Mouse (Mus musculus): ENCODE data around the gene Capn2. TPM values are rescaled to one million over a fixed set of nuclear protein-coding genes. Genes with fewer than 3 reads are reported as not detected.

Capn2 gene
- polyA plus RNA-seq, 1 experiment from 2014 or later: 89.2 TPM

DNA sequence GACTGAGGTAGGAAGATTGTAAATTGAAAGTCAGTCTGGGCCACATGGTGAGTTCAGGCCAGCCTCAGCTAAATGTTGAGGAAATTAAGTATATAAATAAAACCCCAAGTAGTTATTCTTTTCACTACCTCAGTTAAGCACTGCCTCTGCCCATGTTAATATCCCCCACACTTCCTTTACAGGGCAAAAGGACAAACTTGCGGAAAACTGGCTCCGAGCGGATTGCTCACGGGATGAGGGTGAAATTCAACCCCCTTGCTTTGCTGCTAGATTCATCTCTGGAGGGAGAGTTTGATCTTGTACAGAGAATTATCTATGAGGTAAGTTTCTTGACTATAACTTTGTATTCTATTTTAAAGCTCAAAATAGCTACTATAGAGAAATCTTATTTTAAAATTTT, 64.9 kb downstream of the Capn2 start:
- H3K4me1 ChIP-seq (ENCODE audit: control insufficient read depth, insufficient read depth, low read length): no peaks in the 10 kb centered on the region
- H3K9me3 ChIP-seq (ENCODE audit: control insufficient read depth, low read depth, low read length): no peaks in the 10 kb centered on the region
- WGBS: 67% methylated on average over 4 of the region's 4 CpGs
- peaks cover 42% of the 10 kb centered on the region for H3K36me3 ChIP-seq (ENCODE audit: control insufficient read depth, insufficient read depth, low read length)
- H3K9ac ChIP-seq (replicated peaks; ENCODE audit: low read depth, low read length): no peak overlapping the region
- H3K27ac ChIP-seq (ENCODE audit: low read length): no peak overlapping the region
- H3K4me3 ChIP-seq (ENCODE audit: low read depth, low read length): no peak overlapping the region
- no peaks in the 10 kb centered on the region for H3K27me3 ChIP-seq (ENCODE audit: control insufficient read depth, insufficient read depth, low read length)
- no peak overlapping the region for H3K4me2 ChIP-seq (replicated peaks; ENCODE audit: low read depth, low read length)
- ATAC-seq (ENCODE audit: insufficient number of reproducible peaks, insufficient read depth, low FRiP score, low read depth): no peak

DNA sequence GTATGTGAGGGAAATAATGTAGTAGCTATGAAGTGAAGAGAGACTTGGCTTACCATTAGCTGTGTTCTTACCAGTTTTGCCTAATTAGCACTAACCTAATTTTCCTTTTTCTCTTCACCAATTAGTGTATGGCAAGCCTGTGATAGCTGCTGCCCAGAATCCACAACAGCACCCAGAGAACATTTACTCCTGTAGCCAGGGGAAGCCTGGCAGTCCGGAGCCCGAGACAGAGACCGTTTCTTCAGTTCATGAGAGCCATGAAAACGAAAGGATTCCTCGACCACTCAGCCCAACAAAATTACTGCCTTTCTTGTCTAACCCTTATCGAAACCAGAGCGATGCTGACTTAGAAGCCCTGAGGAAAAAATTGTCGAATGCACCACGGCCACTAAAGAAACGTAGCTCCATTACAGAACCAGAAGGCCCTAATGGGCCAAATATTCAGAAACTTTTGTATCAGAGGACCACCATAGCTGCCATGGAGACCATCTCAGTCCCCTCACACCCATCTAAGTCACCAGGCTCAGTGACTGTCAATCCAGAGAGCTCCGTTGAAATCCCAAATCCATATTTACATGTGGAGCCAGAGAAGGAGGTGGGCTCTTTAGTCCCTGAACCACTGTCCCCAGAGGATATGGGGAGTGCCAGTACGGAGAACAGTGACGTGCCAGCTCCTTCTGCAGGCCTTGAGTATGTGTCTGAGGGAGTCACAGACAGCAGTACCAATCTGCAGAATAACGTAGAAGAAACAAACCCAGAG, 69.0 kb downstream of the Capn2 start:
- H3K27ac ChIP-seq (ENCODE audit: low read length): no peak overlapping the region
- 96% methylated on average over 14 of the region's 14 CpGs for WGBS
- H3K27me3 ChIP-seq (ENCODE audit: control insufficient read depth, insufficient read depth, low read length): no peaks in the 10 kb centered on the region
- H3K4me1 ChIP-seq (ENCODE audit: control insufficient read depth, insufficient read depth, low read length): no peaks in the 10 kb centered on the region
- no peaks in the 10 kb centered on the region for H3K9me3 ChIP-seq (ENCODE audit: control insufficient read depth, low read depth, low read length)
- no peak overlapping the region for H3K4me2 ChIP-seq (replicated peaks; ENCODE audit: low read depth, low read length)
- H3K9ac ChIP-seq (replicated peaks; ENCODE audit: low read depth, low read length): no peak overlapping the region
- H3K36me3 ChIP-seq (ENCODE audit: control insufficient read depth, insufficient read depth, low read length): peaks cover 62% of the 10 kb centered on the region
- H3K4me3 ChIP-seq (ENCODE audit: low read depth, low read length): no peak overlapping the region
- ATAC-seq (ENCODE audit: insufficient number of reproducible peaks, insufficient read depth, low FRiP score, low read depth): no peak

DNA sequence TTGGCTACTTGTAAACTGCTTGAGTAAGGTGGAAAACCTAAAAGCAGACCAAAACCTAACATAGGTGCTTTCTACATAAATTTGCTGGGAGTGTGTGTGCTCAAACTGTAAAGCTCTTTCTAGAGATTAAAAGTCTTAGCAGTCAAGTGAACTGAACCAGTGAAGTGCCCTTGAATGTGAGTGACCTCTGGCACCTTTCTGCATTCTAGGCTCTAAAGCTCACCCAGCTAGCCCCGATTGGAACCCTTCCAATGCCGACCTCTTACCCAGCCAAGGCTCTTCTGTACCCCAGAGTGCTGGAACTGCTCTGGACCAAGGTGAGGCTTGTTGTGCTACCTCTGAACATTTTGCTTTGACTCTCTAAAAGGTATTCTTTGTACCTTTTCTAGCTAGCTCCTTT, 73.3 kb downstream of the Capn2 start:
- no peak overlapping the region for H3K4me3 ChIP-seq (ENCODE audit: low read depth, low read length)
- H3K36me3 ChIP-seq (ENCODE audit: control insufficient read depth, insufficient read depth, low read length): peaks cover 83% of the 10 kb centered on the region
- no peaks in the 10 kb centered on the region for H3K4me1 ChIP-seq (ENCODE audit: control insufficient read depth, insufficient read depth, low read length)
- no peak for ATAC-seq (ENCODE audit: insufficient number of reproducible peaks, insufficient read depth, low FRiP score, low read depth)
- H3K27me3 ChIP-seq (ENCODE audit: control insufficient read depth, insufficient read depth, low read length): no peaks in the 10 kb centered on the region
- no peaks in the 10 kb centered on the region for H3K9me3 ChIP-seq (ENCODE audit: control insufficient read depth, low read depth, low read length)
- 88% methylated on average over 2 of the region's 2 CpGs for WGBS
- no peak overlapping the region for H3K4me2 ChIP-seq (replicated peaks; ENCODE audit: low read depth, low read length)
- no peak overlapping the region for H3K9ac ChIP-seq (replicated peaks; ENCODE audit: low read depth, low read length)
- H3K27ac ChIP-seq (ENCODE audit: low read length): no peak overlapping the region

DNA sequence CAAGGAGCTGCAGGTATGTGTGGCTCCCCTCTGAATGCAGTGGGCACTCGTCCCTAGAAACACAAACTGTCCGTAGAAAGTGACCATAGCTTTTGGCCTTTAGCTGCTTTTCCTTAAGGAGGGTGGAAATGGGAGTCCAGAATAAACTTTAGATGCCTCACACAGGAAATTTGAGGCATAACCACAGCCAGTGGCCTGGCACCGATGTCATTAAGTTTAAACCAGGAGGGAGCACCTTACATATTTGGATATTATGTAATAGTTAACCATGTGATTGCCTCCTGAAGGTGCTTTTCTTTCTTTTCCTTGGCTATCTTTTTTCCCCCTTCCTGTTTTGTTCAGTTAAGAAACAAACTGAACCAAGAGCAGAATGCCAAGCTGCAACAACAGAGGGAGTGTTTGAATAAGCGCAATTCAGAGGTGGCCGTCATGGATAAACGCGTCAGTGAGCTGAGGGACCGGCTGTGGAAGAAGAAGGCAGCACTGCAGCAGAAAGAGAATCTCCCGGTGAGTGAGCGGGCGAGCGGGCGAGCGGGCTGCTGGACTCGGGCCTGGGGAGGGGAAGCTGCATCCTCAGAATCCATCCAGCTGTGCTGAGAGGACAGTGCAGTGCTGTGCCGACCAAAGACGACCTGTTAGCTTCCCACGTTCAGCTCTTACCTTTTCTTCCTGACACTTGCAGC, 75.5 kb downstream of the Capn2 start:
- Histone ChIP-seq H3K4me1 (ENCODE audit: control insufficient read depth, insufficient read depth, low read length) (no peaks in the 10 kb centered on the region), H3K4me2 (replicated peaks; ENCODE audit: low read depth, low read length) (no peak overlapping the region), H3K9me3 (ENCODE audit: control insufficient read depth, low read depth, low read length) (no peaks in the 10 kb centered on the region), H3K36me3 (ENCODE audit: control insufficient read depth, insufficient read depth, low read length) (peaks cover 75% of the 10 kb centered on the region), H3K9ac (replicated peaks; ENCODE audit: low read depth, low read length) (no peak overlapping the region), H3K27me3 (ENCODE audit: control insufficient read depth, insufficient read depth, low read length) (no peaks in the 10 kb centered on the region), H3K27ac (ENCODE audit: low read length) (no peak overlapping the region), H3K4me3 (ENCODE audit: low read depth, low read length) (no peak overlapping the region)
- 86% methylated on average over 18 of the region's 18 CpGs for WGBS
- ATAC-seq (ENCODE audit: insufficient number of reproducible peaks, insufficient read depth, low FRiP score, low read depth): no peak

DNA sequence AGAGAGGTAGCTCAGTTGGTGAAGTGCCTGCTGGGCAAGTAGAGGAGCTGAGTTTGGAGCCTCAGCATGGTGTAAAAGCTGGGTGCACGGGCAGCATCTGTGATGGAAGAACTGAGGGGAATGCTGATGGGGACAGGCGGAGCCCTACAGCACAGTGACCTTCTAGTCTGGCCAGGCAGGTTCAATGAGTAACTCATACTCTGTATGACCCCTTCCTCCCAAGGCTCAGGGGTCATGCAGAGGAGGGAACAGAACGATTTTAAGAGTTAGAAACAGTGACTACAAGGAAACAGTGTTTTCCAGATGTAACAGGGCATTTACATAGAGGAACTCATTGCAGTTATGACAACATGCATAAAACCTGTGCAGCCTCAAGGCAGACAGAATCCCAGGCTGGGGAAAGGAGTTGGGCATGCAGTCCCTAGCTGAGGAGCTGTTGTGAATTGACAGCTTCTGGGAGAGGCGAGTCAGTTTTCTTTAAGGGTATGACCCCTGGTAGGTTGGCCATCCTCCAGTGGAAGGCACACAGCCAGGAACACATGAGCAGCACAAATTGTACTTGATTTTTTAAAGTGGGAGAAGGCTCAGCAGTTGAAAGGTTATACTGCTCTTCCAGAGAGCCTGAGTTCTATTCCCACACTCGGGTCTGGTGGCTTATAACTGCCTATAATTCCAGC, 77.7 kb downstream of the Capn2 start:
- Histone ChIP-seq H3K27ac (ENCODE audit: low read length) (no peak overlapping the region), H3K9ac (replicated peaks; ENCODE audit: low read depth, low read length) (no peak overlapping the region), H3K27me3 (ENCODE audit: control insufficient read depth, insufficient read depth, low read length) (no peaks in the 10 kb centered on the region), H3K4me1 (ENCODE audit: control insufficient read depth, insufficient read depth, low read length) (no peaks in the 10 kb centered on the region), H3K4me2 (replicated peaks; ENCODE audit: low read depth, low read length) (no peak overlapping the region), H3K36me3 (ENCODE audit: control insufficient read depth, insufficient read depth, low read length) (peaks cover 69% of the 10 kb centered on the region), H3K9me3 (ENCODE audit: control insufficient read depth, low read depth, low read length) (no peaks in the 10 kb centered on the region), H3K4me3 (ENCODE audit: low read depth, low read length) (no peak overlapping the region)
- 65% methylated on average over 5 of the region's 5 CpGs for WGBS
- ATAC-seq (ENCODE audit: insufficient number of reproducible peaks, insufficient read depth, low FRiP score, low read depth): no peak

DNA sequence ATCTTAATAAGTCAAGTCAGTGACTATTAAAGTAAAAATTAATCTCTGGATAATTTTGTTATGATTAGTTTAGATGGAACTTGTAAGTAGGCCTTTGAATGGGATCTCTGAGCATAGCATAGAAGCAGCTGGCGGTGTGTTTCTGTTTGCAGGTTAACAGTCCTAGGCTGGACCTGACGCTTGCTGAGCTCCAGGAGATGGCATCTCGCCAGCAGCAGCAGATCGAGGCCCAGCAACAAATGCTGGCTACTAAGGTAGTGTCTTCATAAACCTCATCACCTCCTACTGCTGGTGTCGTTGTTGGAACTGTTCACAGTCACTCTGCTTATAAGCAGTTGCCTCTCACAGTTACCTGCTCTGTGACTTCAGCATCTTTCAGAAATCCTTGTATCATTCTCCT, 80.7 kb downstream of the Capn2 start:
- no peak overlapping the region for H3K4me3 ChIP-seq (ENCODE audit: low read depth, low read length)
- WGBS: 73% methylated on average over 5 of the region's 5 CpGs
- H3K9ac ChIP-seq (replicated peaks; ENCODE audit: low read depth, low read length): no peak overlapping the region
- no peaks in the 10 kb centered on the region for H3K27me3 ChIP-seq (ENCODE audit: control insufficient read depth, insufficient read depth, low read length)
- H3K9me3 ChIP-seq (ENCODE audit: control insufficient read depth, low read depth, low read length): no peaks in the 10 kb centered on the region
- no peak for ATAC-seq (ENCODE audit: insufficient number of reproducible peaks, insufficient read depth, low FRiP score, low read depth)
- no peak overlapping the region for H3K4me2 ChIP-seq (replicated peaks; ENCODE audit: low read depth, low read length)
- no peaks in the 10 kb centered on the region for H3K4me1 ChIP-seq (ENCODE audit: control insufficient read depth, insufficient read depth, low read length)
- no peak overlapping the region for H3K27ac ChIP-seq (ENCODE audit: low read length)
- peaks cover 60% of the 10 kb centered on the region for H3K36me3 ChIP-seq (ENCODE audit: control insufficient read depth, insufficient read depth, low read length)

DNA sequence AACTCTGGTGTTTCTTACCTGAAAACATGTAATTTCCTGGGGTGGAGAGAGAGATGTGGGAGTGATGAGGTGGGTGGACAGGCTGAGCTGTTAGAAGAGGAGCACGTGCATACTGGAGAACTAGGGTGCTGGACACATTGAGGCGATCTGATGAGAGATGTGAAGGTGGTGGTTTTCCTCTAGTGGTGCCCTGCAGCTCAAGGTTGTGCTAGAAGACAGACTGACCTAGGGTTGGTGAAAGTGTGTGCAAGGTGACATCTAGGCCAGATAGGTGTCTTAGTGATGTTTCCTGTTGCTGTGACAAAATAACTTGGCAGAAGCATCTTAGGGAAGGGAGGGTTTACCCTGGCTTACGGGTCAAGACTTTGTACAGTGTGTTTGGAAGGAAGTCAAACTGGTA, 85.3 kb downstream of the Capn2 start:
- Histone ChIP-seq H3K27me3 (ENCODE audit: control insufficient read depth, insufficient read depth, low read length) (no peaks in the 10 kb centered on the region), H3K9ac (replicated peaks; ENCODE audit: low read depth, low read length) (no peak overlapping the region), H3K36me3 (ENCODE audit: control insufficient read depth, insufficient read depth, low read length) (peaks cover 45% of the 10 kb centered on the region), H3K4me3 (ENCODE audit: low read depth, low read length) (no peak overlapping the region), H3K27ac (ENCODE audit: low read length) (no peak overlapping the region), H3K9me3 (ENCODE audit: control insufficient read depth, low read depth, low read length) (no peaks in the 10 kb centered on the region), H3K4me1 (ENCODE audit: control insufficient read depth, insufficient read depth, low read length) (0 out of 2 replicates have a peak, but pooled peaks cover 5% of the 10 kb centered on the region), H3K4me2 (replicated peaks; ENCODE audit: low read depth, low read length) (no peak overlapping the region)
- WGBS: 87% methylated on average over 3 of the region's 3 CpGs
- ATAC-seq (ENCODE audit: insufficient number of reproducible peaks, insufficient read depth, low FRiP score, low read depth): no peak

DNA sequence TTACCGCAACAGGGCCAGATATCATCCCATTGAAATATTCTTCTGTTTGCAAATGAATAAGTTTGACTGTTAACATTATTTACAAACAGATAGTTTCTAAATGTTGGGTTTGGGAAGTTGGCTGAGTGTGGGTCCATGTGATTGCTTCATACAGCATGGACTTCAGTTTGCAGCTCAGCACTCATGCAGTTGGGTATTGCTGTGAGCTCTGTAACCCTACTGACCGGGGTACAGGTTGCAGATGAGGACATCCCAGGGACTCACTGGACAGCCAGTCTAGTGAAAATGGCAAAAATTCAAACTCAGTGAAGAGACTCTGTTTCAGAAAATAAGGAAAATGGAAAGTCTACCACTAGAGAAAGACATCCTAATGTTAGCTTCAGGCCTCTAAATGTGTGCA, 86.7 kb downstream of the Capn2 start:
- 93% methylated on average over 2 of the region's 2 CpGs for WGBS
- Histone ChIP-seq H3K4me2 (replicated peaks; ENCODE audit: low read depth, low read length) (no peak overlapping the region), H3K27ac (ENCODE audit: low read length) (no peak overlapping the region), H3K27me3 (ENCODE audit: control insufficient read depth, insufficient read depth, low read length) (no peaks in the 10 kb centered on the region), H3K9me3 (ENCODE audit: control insufficient read depth, low read depth, low read length) (no peaks in the 10 kb centered on the region), H3K9ac (replicated peaks; ENCODE audit: low read depth, low read length) (no peak overlapping the region), H3K4me3 (ENCODE audit: low read depth, low read length) (no peak overlapping the region), H3K36me3 (ENCODE audit: control insufficient read depth, insufficient read depth, low read length) (peaks cover 36% of the 10 kb centered on the region), H3K4me1 (ENCODE audit: control insufficient read depth, insufficient read depth, low read length) (peaks cover 15% of the 10 kb centered on the region; the same call in 1 of the 2 replicates)
- ATAC-seq (ENCODE audit: insufficient number of reproducible peaks, insufficient read depth, low FRiP score, low read depth): no peak

All from stomach, embryonic 14.5 days (tissue).